Mouse (Mus musculus) G1E (cell line): ENCODE results near the gene Nbeal1.

Source experiments
- CTCF ChIP-seq: IDR thresholded peaks from 2 replicates; pipeline ENCODE4 v1.5.1; 2012; ENCODE audit warnings: low read depth, low read length, inconsistent platforms, mixed read lengths
- GATA2 ChIP-seq: IDR thresholded peaks from 2 replicates; pipeline ENCODE4 v1.6.1; 2012; ENCODE audit warnings: low read depth, low read length, inconsistent platforms, borderline replicate concordance
- POLR2AphosphoS5 ChIP-seq: IDR thresholded peaks from 2 replicates; pipeline ENCODE4 v1.6.1; 2012; ENCODE audit warnings: low read depth, low read length, inconsistent platforms; ENCODE audit not compliant: insufficient replicate concordance
- TAL1 ChIP-seq: conservative IDR thresholded peaks from 2 replicates; pipeline ENCODE4 v1.6.1; 2012; ENCODE audit warnings: low read depth, low read length, inconsistent platforms, mixed read lengths

- TF ChIP-seq CTCF = no peak
- TF ChIP-seq POLR2AphosphoS5 = no peak
- TF ChIP-seq TAL1 = no peak
- TF ChIP-seq GATA2 = no peak
These were observed 87.7 kb downstream of the Nbeal1 start for GRCm38 (mm10) chr1:60268113-60268512.
